Mouse (Mus musculus): ENCODE results near the gene Srsf9. TPM values are rescaled to one million over a fixed set of nuclear protein-coding genes. Genes with fewer than 3 reads are reported as not detected.

Srsf9 gene
- polyA plus RNA-seq (2012; rRNA removed): 78.5 and 102 TPM in 2 replicates

GRCm38 (mm10) chr5:115326875-115327609 is at the start of gene Srsf9:
Gene Srsf9, plus strand, starts transcription at chr5:115327177.

GRCm38 (mm10) chr5:115279226-115280049 is 47.5 kb upstream of the Srsf9 start, which contains the start of gene Coq5:
Gene Coq5, plus strand, starts transcription at chr5:115279666.

GRCm38 (mm10) chr5:115300792-115301614 is 26.0 kb upstream of the Srsf9 start, which contains the start of gene Dynll1:
Gene Dynll1, minus strand, starts transcription at chr5:115300999.

GRCm38 (mm10) chr5:115340577-115341313 is 13.8 kb downstream of the Srsf9 start, which contains the start of the genes Gatc and Triap1:
Gene Gatc, minus strand, starts transcription at chr5:115341178.
Gene Triap1, plus strand, starts transcription at chr5:115341225.

GRCm38 (mm10) chr5:115348546-115349224 is 21.7 kb downstream of the Srsf9 start, which contains the start of gene Cox6a1:
Gene Cox6a1, minus strand, starts transcription at chr5:115348981.

Other genes with a start within 250 kb of the Srsf9 start
- 0.30 TPM in 1 of 2 replicates, not detected in the other for gene Gm10401, start 228.9 kb upstream of the Srsf9 start, polyA plus RNA-seq (2012; rRNA removed)
- 310 and 336 TPM in 2 replicates for gene Acads, start 207.8 kb upstream of the Srsf9 start, polyA plus RNA-seq (2012; rRNA removed)
- 38.1 and 51.5 TPM in 2 replicates for gene Unc119b, start 192.2 kb upstream of the Srsf9 start, polyA plus RNA-seq (2012; rRNA removed)
- 77.3 and 100 TPM in 2 replicates for gene Mlec, start 169.0 kb upstream of the Srsf9 start, polyA plus RNA-seq (2012; rRNA removed)
- gene Cabp1, start 132.8 kb upstream of the Srsf9 start, polyA plus RNA-seq (2012; rRNA removed): 1.9 and 2.4 TPM in 2 replicates
- 56.1 and 89.9 TPM in 2 replicates for gene Pop5, start 91.3 kb upstream of the Srsf9 start, polyA plus RNA-seq (2012; rRNA removed)
- 145 and 168 TPM in 2 replicates for gene Rnf10, start 54.3 kb upstream of the Srsf9 start, polyA plus RNA-seq (2012; rRNA removed)
- 11.6 and 12.4 TPM in 2 replicates for gene Coq5, start 47.5 kb upstream of the Srsf9 start, polyA plus RNA-seq (2012; rRNA removed)
- gene Dynll1, start 26.2 kb upstream of the Srsf9 start, polyA plus RNA-seq (2012; rRNA removed): 361 and 421 TPM in 2 replicates
- gene Gatc, start 14.0 kb downstream of the Srsf9 start, polyA plus RNA-seq (2012; rRNA removed): 6.6 and 8.4 TPM in 2 replicates
- 12.5 and 13.4 TPM in 2 replicates for gene Triap1, start 14.0 kb downstream of the Srsf9 start, polyA plus RNA-seq (2012; rRNA removed)
- 6,572 and 7,327 TPM in 2 replicates for gene Cox6a1, start 21.8 kb downstream of the Srsf9 start, polyA plus RNA-seq (2012; rRNA removed)
- gene Msi1, start 102.4 kb downstream of the Srsf9 start, polyA plus RNA-seq (2012; rRNA removed): 5.0 and 5.8 TPM in 2 replicates
- gene Pla2g1b, start 139.1 kb downstream of the Srsf9 start, polyA plus RNA-seq (2012; rRNA removed): 184 TPM in 1 of 2 replicates, not detected in the other
- gene Sirt4, start 157.5 kb downstream of the Srsf9 start, polyA plus RNA-seq (2012; rRNA removed): 43.4 and 55.0 TPM in 2 replicates
- 182 and 192 TPM in 2 replicates for gene Pxn, start 179.5 kb downstream of the Srsf9 start, polyA plus RNA-seq (2012; rRNA removed)
- 2,479 and 3,010 TPM in 2 replicates for gene Rplp0, start 232.3 kb downstream of the Srsf9 start, polyA plus RNA-seq (2012; rRNA removed)
- 38.3 and 45.5 TPM in 2 replicates for gene Gcn1l1, start 238.1 kb downstream of the Srsf9 start, polyA plus RNA-seq (2012; rRNA removed)